Mouse (Mus musculus) adrenal gland, adult 2 months (tissue): ENCODE results near the gene U90926. TPM values are rescaled to one million over a fixed set of nuclear protein-coding genes. Genes with fewer than 3 reads are reported as not detected.

ENCODE experiments used
- DNase-seq: peaks from one replicate; pipeline ENCODE4 v3.0.0; 2021
- polyA plus RNA-seq: library from polyadenylated mRNA; depleted of rRNA; stranded (reverse); fragments of >200 nt; gene quantifications from 2 replicates; pipeline ENCODE4 v1.2.3, GENCODE M21; 2012; rRNA removed
- total RNA-seq, 2 experiments: library from RNA; stranded (reverse); gene quantifications; 2 replicates each; pipeline ENCODE4 v1.2.3; 2021

Gene U90926
- total and polyA plus RNA-seq, 3 experiments: not detected

GRCm38 (mm10) chr5:92218915-92219793 is 3.9 kb upstream of the U90926 start:
- no peak for DNase-seq

DNA sequence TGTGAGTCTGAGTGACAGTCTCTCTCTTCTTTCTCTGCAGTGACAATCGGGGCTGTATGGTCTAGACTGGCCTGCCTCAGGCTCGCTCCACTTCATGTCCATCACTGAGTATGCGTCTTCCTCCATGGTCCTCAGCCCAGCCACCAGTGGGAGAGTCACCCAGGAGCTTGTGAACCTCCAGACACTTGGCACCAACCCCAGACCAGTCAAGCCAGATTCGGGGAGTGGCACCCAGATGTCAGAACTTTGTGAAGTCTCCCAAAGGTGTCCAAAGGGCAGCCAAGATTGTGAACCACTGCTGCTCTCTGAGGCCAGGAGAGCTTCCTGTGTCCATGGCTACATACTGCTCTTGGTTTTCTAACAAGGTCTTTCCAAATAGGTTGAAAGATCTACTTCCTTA is 3.0 kb downstream of the U90926 start:
- no peak for DNase-seq

DNA sequence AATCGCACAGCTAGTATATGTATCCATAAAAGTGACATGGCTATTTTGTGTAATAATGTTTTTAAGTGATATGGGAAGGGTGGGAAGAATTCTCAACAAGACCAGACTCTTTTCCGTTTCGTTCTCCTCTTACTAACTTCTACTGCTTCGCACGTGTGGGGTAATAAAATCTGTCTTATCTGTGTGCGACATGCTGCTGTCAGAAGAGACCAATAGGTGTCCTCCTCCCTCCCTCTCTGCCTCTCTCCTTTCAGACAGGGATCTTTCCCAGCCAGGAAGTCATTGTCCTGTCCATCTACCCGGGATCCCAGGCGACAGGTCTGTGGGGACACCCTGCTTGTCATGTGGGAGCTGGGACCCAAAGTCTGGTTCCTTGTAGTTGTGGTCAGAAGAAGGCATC is 5.0 kb downstream of the U90926 start:
- DNase-seq: no peak

DNA sequence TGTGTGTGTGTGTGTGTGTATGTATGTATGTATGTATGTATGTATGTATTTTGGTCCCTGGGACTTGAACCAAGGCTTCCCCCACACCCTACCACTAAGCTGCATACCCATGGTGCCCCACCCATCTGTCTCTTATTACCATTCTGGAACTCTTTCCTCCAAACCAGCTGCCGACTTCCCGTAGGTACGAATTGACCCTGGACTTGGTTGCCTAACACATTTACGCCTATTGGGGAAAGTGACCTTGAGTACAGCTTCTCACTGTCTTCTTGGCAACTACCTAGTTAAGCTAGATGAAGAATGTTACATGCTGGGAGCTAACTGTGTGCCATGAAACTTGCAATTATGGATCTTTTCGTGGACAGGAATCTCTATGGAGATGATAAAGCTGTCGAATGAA is 9.1 kb downstream of the U90926 start:
- no peak for DNase-seq

GRCm38 (mm10) chr5:92205706-92206105 is 9.5 kb downstream of the U90926 start:
- DNase-seq: peak; percentile 32

- DNase-seq: no peak
These were observed 10.0 kb downstream of the U90926 start for GRCm38 (mm10) chr5:92205184-92205583.

DNA sequence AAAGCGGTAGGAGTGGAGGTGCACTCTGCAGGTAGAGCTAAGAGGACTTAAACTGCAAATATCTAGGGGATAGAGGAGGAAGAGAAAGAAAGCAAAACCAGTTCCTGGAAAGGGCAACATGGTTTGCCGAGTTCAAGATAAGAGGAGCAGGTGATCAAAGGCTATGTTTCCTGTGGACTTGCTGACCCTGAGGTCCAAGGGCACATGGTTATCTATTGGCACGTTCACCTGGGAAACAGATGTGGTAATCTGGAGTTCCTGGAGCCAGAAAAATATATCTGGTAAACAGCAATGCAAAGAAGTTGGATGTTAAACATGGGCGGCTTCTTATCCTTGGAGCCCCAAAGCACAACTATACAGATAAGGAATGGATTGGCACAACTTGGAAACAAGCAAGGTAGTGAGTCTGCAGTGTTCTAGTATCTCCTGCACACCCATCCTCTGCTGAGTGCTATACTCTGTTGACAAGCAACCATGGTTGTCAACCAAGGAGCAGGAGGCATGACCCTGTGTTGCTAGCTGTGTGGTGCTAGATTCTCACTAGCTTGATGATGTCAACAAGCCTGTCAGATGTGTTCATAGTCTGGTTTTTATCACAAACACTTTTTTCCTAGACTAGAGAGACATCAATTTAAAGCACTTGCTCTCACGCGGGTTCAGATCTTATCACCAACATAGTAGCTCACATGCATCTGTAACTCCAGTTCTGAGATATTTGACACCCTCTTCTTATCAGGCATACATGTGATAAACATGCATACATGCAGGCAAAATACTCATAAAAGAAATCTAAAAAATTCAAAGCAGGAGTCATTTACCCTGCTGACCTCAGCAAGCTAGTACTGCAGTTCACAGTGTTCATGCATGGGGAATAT is 10.8 kb downstream of the U90926 start:
- no peak for DNase-seq

GRCm38 (mm10) chr5:92198266-92198665 is 16.9 kb downstream of the U90926 start:
- peak; percentile 73 for DNase-seq

DNA sequence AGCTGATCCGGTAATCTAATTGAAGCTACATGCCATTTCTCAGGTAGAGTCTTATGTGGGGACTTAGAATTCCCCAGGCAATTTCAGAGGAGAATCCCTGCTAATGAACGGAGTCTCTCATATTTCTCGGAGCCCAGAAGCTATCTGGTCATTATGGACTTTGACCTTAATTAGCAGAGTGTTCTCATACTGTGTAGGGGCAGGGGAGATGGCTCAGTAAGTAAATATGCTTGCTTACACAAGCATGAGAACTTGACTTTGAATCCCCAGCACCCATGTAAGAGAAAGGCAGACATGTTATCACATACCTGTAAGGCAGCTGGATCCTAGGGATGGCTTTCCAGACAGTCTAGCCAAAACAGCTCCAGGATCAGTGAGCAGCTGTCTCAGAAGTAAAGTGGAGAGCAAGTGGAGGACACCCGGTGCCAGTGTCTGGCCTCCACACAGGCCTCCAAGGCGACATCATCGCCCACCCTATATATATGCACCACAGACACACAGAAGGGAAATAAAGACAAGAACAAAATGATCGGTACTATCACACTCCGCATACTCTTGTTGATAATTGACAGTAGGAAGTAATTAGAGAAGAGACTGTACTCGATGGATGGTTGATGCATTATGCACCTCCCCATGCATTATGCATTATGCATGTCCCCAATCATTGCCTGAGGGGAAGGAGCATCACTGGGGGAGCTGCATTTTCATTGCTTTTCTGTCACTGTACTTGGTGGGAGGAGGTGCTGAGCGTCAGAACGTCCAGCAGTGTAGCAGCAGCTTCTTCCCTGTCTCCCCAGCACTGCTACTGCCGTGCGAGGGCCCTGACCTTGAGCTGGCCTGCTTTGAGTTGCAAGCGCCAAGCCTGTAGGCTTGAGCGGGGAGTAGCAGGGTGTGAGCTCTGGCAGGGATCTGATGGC is 18.1 kb downstream of the U90926 start:
- DNase-seq: peak; percentile 64

DNA sequence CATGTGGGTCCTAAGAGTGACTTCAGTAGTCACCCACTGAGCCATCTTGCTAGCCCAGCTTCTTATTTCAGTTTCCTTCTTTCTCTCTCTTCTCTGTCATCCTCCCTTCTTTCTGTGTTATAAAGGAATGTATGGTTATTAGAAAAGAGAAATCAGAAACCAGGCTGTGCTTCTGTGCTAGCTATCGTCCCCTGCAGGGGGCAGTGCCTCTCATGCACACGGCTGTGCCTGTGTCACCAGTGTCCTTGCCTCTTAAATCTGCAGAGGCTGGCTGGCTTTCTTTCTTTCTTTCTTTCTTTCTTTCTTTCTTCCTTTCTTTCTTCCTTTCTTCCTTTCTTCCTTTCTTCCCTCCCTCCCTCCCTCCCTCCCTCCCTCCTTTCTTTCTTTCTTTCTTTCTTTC is 19.5 kb downstream of the U90926 start:
- DNase-seq: peak; percentile 66

- DNase-seq: no peak
These were observed 26.2 kb downstream of the U90926 start for GRCm38 (mm10) chr5:92188881-92189483.

- DNase-seq: no peak
These were observed 32.0 kb downstream of the U90926 start for GRCm38 (mm10) chr5:92183071-92183830.

- DNase-seq: no peak
These were observed 49.2 kb downstream of the U90926 start for GRCm38 (mm10) chr5:92165976-92166375.

Other genes with a start within 250 kb of the U90926 start
- gene Odaph, start 227.9 kb downstream of the U90926 start, total RNA-seq: not detected
- gene Odaph, start 227.9 kb downstream of the U90926 start, polyA plus RNA-seq: not detected in 2 replicates
- 1 to 10 TPM; 4.9 to 6.9 TPM for gene Cdkl2, start 171.5 kb downstream of the U90926 start, total RNA-seq
- 0.60 and 0.62 TPM in 2 replicates for gene Cdkl2, start 171.5 kb downstream of the U90926 start, polyA plus RNA-seq
- 100 to 1,000 TPM; 142 to 168 TPM for gene G3bp2, start 131.7 kb downstream of the U90926 start, total RNA-seq
- 9.7 and 12.5 TPM in 2 replicates for gene G3bp2, start 131.7 kb downstream of the U90926 start, polyA plus RNA-seq
- 100 to 1,000 TPM in 1 of 2 experiments, 10 to 100 TPM in 1; 88.8 to 113 TPM for gene Uso1, start 77.5 kb downstream of the U90926 start, total RNA-seq
- 22.8 and 35.4 TPM in 2 replicates for gene Uso1, start 77.5 kb downstream of the U90926 start, polyA plus RNA-seq
- under 1 TPM in 1 of 2 experiments, not detected in 1; 0.12 TPM for gene Ppef2, start 40.9 kb upstream of the U90926 start, total RNA-seq
- 0.16 and 0.24 TPM in 2 replicates for gene Ppef2, start 40.9 kb upstream of the U90926 start, polyA plus RNA-seq
- gene Naaa, start 62.8 kb upstream of the U90926 start, total RNA-seq: 10 to 100 TPM; 20.1 to 29.4 TPM
- gene Naaa, start 62.8 kb upstream of the U90926 start, polyA plus RNA-seq: 33.6 and 42.7 TPM in 2 replicates
- 10 to 100 TPM; 25.0 to 39.1 TPM for gene Sdad1, start 95.1 kb upstream of the U90926 start, total RNA-seq
- gene Sdad1, start 95.1 kb upstream of the U90926 start, polyA plus RNA-seq: 11.2 and 13.2 TPM in 2 replicates
- 1 to 10 TPM; 2.5 to 2.6 TPM for gene Cxcl9, start 112.7 kb upstream of the U90926 start, total RNA-seq
- 3.7 and 7.2 TPM in 2 replicates for gene Cxcl9, start 112.7 kb upstream of the U90926 start, polyA plus RNA-seq
- gene Art3, start 116.4 kb upstream of the U90926 start, total RNA-seq: 10 to 100 TPM; 39.2 to 58.2 TPM
- 2.6 and 3.1 TPM in 2 replicates for gene Art3, start 116.4 kb upstream of the U90926 start, polyA plus RNA-seq
- gene Cxcl10, start 133.5 kb upstream of the U90926 start, total RNA-seq: under 1 TPM; 0.43 to 0.73 TPM
- gene Cxcl10, start 133.5 kb upstream of the U90926 start, polyA plus RNA-seq: 1.7 and 3.6 TPM in 2 replicates
- gene Nup54, start 219.8 kb upstream of the U90926 start, total RNA-seq: 10 to 100 TPM; 27.3 to 29.3 TPM
- gene Nup54, start 219.8 kb upstream of the U90926 start, polyA plus RNA-seq: 4.5 and 7.0 TPM in 2 replicates